Mouse (Mus musculus) T-helper 2 cell (primary cell): ENCODE measurements at regions not wholly inside any gene's neighbourhood (a gene's known extent, or its start where the extent isn't known, plus 50 kb on each side); places are given as distances from the start of the nearest gene placed in this dataset.

ENCODE experiments used
- in situ Hi-C: fragments of 300-600 bp; cut with MboI, MseI; formaldehyde crosslinking; loops from one replicate; pipeline ENCODE4 v1.15.1; 2025; ENCODE audit warnings: high pct_unique_total_duplicates

DNA sequence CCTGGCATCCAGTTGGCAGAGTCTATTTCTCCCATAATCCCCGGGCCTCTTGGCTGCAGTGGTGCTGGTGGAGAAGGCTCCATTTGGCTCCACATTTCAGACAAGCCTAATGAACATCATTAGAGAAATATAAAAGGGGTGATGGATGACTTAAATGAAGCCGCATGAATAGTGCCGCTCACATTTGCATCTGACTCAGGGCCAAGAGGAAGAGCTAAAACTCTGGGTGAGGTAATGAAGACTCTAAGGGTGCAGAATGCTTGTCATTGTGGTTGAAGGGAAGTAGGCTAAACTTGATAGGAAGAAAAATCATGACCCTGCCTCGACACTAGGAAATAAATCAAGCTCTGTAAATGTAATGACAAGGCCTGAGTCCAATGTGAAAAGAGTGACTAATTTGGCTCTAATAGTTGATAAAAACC lies 298.3 kb upstream of the Gm21798 start:
- in situ Hi-C loops: no loop called here

DNA sequence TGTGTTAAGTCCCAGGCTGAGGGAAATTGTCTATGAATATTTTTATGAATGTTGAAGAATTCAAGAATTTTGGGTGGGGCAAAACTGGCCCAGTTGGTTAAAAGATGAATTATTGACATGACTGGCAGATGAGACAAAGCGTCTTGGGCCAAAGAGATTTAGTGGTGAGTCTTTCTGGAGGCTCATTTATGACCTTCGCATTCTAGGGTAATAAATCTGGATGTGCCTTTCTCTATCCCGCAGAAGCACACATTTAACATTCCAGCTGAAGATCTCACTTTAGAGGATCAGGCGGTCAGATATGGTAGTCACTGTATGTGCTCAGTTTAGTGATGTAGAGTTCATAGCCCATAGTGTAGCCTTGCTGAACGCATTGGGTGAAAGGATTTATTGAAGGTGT lies 296.9 kb upstream of the Gm21798 start:
- in situ Hi-C loops: no loop called here

DNA sequence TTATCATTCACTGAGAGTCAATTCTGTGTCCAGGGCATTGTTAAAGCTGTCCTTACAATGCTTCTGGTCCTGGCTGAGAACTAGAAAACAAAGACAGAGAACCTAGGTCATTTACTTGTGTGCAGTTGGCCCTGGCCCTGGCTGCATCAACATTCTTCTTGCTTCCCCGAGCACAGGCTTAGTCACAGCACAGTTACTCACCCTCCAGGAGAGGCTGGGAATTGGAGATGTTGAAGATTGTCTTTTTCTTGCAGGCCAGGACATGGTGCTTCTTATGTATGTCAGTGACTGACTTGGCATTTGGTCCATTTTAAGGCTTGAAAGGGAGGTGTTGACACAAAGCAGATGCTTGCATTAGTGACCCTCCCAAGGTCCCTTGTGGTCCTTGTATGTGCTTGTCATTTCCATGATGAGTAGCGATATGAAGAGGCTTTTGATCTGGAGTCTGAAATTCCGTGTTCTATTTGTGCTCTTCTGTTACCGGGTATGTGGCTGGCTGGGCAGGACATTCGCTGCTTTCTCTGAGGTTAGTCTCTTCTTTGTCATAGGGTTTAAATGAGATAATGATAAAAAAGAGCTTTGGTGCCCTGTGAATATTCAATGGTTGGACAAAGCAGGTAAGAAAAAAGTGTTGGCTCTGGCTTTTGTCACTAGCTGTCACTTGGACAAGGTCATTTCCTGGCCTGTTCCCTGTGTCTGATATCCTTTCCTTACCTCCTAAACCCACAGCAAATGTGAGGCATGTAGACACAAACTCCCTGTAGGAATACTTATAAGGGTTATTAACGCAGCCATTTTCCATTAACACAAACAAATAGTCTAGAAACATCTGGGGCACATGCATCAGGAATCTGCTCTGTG lies 285.0 kb upstream of the Gm21798 start:
- in situ Hi-C loops: loop anchor here (10.0 kb wide), 1 partner anchor 1702 kb away; no protein-coding TSS in a partner anchor

DNA sequence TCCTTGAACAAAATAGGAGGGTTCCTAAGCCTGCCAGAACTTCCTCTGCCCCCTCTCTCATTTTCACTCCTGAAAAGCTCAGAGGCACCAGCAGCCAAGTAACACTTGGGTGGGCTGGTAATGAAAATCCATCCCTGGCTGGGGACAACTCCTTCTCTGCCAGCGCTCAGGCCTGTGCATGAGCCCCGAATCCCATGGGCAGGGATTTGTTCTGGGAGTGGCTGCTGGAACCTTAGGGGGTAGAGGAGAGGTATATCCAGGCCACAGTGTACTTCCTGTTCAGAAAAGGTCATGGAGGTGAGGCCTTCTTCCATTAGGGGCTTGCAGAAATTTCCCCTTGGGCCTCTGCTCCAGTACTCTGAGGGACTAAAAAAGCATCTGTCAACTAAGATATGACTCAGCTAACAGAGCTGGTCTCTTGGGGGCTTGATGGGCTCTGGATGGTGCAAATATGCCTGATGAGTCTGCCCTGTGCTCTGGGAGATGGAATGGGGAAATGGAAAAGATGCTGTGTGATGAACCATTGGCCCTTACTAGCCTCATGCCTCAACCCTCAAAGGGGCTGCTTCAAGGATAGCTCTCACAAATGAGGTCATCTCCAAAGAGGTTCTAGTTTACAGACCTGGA lies 284.2 kb upstream of the Gm21798 start:
- in situ Hi-C loops: loop anchor here (10.0 kb wide), 1 partner anchor 1702 kb away; no protein-coding TSS in a partner anchor

DNA sequence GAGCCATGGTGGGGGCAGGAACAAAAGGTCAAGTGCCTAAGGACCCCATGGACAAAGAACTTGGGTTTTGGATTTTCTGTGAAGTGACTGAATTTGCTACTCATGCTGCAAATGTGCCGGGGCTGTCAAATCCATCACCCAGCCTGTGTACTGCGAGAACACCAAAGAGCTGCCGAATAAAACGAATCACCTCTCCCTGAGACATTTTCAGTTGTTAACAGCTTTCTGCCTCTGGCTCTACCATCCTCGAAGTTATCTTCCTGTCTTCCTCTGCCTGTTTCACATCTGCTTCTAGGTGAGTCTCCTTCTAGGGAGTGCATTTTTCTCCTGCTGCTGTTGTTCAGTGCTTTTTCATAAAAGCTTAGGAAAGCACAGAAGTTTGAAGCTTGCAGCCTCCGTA lies 283.3 kb upstream of the Gm21798 start:
- in situ Hi-C loops: loop anchor here (10.0 kb wide), 1 partner anchor 1701 kb away; no protein-coding TSS in a partner anchor

DNA sequence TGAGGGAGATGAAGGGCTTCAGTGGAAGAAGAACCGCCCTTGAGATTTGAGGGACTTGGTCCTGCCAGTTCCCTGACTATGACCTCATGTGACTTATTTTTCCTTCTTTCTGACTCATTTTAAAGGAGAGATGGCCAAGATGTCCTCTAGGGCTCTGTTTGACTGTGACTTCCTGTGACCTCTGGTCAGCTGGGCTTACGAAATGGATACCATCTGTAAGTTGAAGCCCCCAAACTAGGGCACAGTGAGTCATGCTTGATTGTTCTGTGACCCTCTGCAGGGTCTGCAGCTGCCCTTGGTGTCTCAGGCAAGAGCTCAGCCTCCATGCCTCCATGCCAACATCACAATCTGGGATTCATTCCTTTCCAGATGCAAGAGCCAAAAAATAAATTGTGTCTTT lies 282.3 kb upstream of the Gm21798 start:
- in situ Hi-C loops: loop anchor here (10.0 kb wide), 1 partner anchor 1700 kb away; no protein-coding TSS in a partner anchor

DNA sequence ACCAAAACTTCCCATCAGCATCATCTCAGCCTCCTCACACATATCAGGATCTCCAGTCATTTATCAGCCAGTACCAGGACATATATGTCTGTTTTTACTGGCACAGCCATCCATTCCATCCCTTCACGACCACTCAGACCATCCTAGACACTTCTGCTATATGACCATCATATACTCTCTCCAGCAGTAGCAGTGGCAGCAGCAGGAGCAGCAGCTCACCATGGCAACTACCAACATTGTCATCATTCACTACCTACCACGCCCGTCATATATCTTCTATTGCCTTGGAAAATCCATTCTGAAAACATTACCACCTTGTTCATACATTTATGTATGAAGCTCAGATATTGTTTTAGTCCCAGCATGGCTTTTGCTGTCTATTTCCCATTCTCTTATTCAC lies 276.1 kb upstream of the Gm21798 start:
- in situ Hi-C loops: no loop called here

DNA sequence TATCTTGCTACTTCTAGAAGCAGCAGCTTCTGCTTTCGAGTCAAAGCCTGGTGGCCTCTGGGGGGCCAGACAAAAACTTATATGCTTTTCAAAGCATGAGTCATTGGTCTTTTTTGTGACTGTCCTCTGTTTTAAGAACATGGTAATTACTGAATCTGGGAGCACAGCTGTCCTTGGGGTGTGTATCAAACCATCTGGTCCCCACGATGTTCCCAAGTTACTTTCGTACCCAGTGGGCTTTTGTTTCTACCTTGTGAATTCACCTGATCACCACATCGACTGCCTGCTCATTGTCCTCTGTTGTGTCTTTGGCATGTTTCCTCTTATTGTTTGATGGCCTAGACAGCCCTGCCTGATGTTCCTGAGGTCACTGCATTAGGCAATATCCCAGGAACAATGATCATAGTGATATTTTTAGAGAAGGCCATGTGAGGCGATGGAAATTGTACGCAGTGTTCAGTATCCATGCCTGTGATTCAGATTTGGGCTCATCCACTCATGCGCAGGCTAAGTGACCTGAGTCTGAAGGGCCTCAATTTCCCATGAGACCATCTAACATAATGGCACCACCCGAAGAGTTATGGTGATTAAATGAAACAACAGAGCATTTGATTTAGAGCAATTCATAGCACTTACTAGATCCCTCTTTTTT lies 275.1 kb upstream of the Gm21798 start:
- in situ Hi-C loops: no loop called here

DNA sequence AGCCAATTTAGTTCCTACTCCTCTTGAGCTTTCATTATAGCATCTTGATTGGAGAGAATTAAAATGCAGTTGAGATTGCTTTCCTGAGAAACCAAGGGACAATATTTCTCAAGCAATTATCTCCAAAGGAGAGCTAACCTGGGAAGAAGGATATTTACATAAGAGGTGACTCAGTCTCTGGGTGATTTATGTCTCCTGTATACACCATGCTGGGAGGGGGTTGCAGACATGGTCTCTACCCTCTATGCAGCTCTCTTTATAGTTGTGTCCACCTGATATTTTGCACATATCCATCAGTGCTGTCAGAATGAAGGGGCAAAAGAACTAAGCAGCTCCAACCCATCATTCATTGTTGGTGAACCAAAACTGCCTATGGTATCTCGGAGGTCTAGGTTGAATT lies 274.6 kb upstream of the Gm21798 start:
- in situ Hi-C loops: no loop called here

DNA sequence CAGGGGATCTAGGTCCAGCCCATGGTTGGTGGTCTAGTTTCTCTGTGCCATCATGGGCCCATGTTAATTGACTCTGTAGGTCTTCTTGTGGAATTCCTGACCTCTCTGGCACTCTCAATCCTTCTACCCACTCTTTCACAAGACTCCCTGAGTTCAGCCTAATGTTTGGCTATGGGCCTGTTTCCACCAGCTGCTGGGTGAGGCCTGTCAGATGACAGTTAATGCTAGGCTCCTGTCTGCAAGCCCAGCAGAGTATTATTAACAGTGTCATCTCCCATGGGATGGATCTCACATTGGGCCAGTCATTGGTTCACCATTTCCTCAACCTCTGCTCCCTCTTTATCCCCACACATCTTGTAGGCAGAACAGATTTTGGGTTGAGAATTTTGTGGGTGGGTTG lies 271.5 kb upstream of the Gm21798 start:
- in situ Hi-C loops: no loop called here

DNA sequence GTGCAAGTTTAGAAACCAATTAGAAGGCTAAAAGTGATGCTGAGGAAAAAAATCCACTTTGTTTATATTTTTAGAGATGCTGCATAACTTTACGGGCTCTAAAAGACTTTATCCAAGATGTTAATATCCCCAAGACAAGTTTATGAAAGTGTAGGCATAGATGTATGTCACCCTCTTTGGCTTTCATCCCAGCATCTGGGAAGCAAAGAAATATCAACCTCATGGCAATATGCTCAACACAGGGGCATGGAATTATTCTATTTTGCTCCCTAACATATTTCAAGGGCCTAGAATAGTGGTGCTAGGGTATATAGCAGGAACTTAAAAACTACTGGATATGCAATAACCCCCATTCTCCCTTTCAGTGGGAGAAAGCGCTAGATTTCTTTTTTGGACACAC lies 260.0 kb upstream of the Gm21798 start:
- in situ Hi-C loops: no loop called here

DNA sequence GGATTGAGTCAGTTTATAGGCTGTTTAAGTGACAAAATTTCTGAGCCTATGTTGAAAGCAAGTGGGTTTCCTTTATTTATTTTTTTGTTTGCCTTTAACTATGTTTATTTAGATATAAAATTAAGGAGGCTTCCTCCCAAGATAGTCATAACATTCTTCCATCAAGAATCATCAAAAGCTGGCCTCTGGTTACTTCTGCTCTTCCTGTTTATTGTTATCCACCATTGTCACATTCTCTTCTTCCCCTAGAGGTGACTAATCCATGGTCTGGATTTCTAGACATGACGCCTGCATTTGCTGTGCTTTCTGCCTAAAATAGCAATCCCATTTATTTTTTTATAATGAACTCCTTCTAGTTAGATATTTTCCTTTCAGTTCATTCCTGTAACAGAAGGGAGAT lies 259.3 kb upstream of the Gm21798 start:
- in situ Hi-C loops: no loop called here

DNA sequence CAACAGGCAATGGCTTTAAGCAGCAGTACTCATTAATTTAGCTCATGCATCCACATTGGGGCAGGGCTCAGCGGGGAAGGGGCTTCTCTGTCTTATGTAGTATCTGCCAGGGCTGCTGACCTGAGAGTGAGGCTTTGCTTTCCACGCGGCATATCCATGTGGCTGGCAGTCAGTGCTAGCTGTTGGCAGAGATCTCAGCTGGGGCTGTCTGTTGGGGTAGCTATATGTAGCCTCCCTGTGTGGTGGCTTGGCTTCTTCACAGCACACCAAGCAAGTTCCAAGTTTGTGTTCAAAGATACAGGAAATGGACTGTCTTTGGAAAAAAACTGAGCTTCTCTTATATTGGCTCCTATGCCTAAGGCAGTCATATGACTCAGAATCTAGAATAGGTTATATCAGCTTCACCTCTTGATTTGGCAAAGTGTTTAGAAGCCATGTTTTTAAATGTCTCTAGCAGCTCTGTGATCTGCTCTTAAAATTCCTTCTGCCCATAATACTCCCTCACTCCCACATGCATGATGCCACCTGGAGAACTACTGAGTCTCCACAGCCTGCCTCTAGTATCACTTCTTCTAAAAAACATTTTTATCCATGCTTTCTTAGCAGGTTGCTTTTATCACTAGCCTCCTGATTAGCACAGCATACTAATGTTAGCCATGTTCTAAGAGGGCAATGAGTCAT lies 254.9 kb upstream of the Gm21798 start:
- in situ Hi-C loops: no loop called here

DNA sequence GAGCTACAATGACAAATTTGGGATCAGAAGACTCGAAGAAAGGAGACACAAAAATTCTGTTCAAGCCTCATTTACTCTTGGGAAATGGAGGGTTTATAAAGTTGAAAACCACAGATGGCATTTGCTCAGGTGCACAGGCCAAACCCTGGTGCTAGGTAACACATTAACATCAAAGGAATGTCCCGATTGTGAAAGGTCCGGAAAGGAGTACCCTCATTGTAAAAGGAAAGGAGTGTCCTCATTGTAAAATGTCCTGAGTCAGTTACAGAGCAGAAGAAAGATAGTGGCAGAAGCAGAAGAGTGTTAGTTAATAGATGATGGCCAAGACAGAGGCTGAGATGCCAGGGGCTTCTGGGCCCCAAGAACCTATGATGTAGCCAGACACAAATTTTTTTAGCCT lies 252.8 kb upstream of the Gm21798 start:
- in situ Hi-C loops: no loop called here

DNA sequence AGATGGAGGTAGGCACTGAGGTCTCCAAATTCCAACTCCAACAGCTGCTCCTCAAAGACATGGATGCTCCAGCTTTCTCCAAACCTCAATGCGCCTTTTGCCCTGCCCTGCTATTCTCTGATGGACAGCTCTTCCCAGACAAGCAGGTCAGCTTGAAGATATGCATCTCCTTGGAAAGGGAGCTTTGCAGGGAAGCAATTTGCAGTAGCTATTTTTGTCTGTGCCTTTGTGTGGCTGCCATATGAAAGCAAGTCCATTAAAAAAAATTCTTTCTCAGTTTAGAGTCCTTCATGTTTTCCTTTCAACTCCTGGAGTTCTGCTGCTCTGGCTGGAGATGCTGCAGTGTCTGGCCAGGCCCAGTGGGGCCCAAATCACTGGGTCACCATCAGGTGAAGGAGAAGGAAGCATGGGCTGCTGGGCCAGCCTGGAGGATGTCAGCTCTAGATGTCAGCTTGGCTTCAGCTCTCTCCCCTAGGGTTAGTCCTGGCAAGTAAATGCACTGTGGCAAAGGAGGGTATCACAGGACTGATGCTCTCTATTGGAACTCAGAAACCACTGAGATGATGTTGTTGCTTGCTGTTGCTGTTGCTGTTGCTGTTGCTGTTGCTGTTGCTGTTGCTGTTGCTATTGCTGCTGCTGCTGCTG lies 240.5 kb upstream of the Gm21798 start:
- in situ Hi-C loops: no loop called here

DNA sequence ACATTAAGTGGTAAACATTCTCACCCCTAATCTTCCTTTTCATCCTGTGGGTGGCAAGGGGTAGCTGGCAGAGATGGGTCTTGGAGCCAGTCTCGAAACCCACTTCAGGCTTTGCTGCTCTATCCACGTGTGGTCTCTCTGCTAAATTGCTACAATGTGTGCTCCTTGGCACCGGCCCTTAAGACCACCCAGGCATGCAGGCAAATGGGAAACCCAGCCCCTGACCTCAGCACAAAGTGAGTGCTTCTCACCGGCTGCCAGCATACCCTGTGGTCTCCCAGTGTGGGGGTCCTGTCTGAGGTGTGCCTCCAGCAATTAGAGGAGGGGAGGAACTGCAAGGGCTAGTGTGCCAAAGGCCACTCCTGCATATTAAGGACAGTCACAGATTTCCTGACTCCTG lies 238.5 kb upstream of the Gm21798 start:
- in situ Hi-C loops: no loop called here

DNA sequence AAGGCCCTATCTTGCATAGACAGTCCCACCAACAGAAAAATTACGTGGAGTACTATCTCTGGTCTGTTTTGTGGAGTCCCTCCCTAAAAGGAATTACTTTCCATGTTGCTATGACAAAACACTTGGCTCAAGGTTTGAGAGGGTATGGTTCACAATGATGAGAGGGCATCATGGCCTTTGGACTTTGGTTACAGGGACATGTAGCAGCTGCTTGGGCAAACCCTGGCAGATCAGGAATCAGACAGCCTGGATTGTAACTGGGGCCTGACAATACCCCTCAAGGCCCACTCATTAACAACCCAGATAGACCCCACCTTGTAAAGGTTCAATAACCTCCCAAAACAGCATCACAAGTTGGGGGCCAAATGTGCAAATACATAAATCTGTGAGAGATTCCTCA lies 237.0 kb upstream of the Gm21798 start:
- in situ Hi-C loops: no loop called here

DNA sequence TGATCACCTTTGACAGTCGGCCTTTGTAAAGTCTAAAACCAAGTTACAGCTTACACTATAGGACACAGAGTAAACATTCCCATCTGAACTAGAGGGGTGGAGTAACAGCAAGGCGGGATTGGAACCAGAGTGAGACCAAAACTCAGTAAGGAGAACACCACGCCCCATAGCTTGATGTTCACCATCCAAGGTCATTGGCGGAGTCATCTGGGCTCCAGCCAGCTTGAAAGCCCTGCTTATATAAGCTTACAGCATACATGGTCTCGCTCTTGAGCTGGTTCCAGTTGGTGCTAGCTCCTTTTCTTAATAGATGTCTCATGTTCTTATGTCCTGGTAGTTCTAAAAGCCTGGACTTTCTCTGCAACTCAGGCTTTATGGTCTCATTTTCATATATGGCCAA lies 236.4 kb upstream of the Gm21798 start:
- in situ Hi-C loops: no loop called here

DNA sequence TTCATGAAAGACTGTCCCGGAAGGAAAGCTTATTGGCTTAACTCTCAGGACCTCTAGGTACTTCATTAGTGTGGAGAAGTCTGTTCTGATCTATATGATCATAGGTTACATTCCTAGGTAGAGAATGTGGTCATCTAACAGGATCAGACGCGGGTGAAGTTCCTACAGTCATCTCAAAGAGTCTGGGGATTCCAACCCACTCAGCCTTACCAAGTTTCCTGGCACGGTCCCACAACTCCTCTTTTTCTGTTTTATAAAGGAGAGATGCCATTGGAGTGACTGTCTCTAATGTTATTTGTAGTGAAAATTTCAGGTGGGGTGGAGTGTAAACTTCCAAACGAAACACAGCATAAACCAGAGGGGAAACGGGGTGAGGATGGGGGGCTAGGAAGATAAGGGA lies 233.4 kb upstream of the Gm21798 start:
- in situ Hi-C loops: no loop called here

DNA sequence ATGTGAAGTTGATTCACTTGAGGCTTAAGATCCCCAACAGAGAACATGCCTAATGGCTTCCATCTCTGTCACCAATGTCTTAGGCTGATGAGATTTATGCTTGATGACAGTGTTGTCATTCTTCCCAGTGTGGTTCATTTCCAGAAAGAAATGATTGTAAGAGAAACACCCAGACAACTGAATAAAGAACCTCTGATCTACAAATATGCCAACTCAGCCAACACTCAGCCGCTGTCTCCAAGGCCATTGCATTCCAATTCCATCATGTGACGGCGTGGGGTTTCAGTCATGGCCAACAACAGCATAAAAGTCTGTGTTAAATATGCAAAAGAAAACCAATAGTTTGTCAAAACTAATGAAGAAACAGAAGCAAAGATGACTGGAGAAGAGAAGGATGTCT lies 230.7 kb upstream of the Gm21798 start:
- in situ Hi-C loops: no loop called here

DNA sequence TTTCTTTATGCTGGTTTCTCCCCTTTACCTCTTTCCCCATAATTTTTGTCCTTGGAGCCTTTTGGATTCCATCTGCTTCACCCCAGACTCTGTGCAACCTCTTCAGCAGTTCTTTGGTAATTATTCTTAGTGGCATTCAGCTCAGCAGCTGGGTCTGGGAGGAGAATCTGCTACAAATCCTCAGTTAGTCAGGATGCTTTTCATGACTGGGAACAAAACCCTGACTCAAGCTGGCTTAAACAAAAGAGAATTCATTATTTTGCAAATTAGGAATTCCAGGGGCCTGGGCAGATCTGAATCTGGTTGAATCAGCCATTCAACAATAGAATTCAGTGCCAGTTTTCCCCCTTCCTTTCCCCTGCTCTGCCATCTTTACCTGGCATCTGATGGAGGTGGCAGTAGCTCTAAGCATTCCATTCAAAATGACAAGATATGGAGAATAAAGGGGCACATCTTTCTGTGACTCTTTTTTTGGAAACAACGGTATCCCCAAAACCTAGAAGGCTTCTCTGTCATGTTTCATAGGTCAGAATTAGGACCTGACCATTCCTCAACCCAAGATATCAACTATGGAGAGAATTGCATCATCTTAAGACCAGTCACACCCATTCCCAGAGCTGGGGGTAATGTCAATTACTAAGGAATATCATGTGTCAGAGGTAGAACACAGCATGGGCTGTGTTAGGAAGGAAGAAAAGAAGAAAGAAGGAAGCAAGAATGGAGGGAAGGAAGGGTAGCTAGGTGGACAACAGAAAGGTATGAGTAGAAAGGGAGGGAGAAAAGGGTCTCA lies 227.2 kb upstream of the Gm21798 start:
- in situ Hi-C loops: no loop called here
